Mouse (Mus musculus): Measurements from ENCODE around the gene S1pr2.
"Not testable (repeated sequence)": the region's sequence is repeated elsewhere in the genome, so short reads cannot be mapped to it uniquely, and the experiment has no call there.

S1pr2 gene

GRCm38 (mm10) chr9:20976216-20976960 lies at the start of gene S1pr2:
Gene S1pr2, minus strand, starts transcription at chr9:20976781.
- peak; percentile 71 for DNase-seq (ENCODE audit: low spot score)

- no peak for DNase-seq (ENCODE audit: low spot score)
Measured at GRCm38 (mm10) chr9:21025258-21025810, 48.8 kb upstream of the S1pr2 start.

GRCm38 (mm10) chr9:21022726-21023125 lies 46.1 kb upstream of the S1pr2 start:
- DNase-seq (ENCODE audit: low spot score): no peak

- no peak for DNase-seq (ENCODE audit: low spot score)
Measured at GRCm38 (mm10) chr9:21022288-21022687, 45.7 kb upstream of the S1pr2 start.

- DNase-seq (ENCODE audit: low spot score): no peak
Measured at GRCm38 (mm10) chr9:21021363-21021762, 44.8 kb upstream of the S1pr2 start.

- no peak for DNase-seq (ENCODE audit: low spot score)
Measured at GRCm38 (mm10) chr9:21018600-21018999, 42.0 kb upstream of the S1pr2 start.

- DNase-seq (ENCODE audit: low spot score): no peak
Measured at GRCm38 (mm10) chr9:21017177-21017575, 40.6 kb upstream of the S1pr2 start.

- no peak for DNase-seq (ENCODE audit: low spot score)
Measured at GRCm38 (mm10) chr9:21016331-21017176, 40.0 kb upstream of the S1pr2 start.

GRCm38 (mm10) chr9:21015571-21016130 lies 39.1 kb upstream of the S1pr2 start, which contains the start of gene Icam1:
Gene Icam1, plus strand, starts transcription at chr9:21015985.
- DNase-seq (ENCODE audit: low spot score): peak; percentile 73

- peak; percentile 61 for DNase-seq (ENCODE audit: low spot score)
Measured at GRCm38 (mm10) chr9:21014691-21015570, 38.4 kb upstream of the S1pr2 start.

- no peak for DNase-seq (ENCODE audit: low spot score)
Measured at GRCm38 (mm10) chr9:21012368-21012767, 35.8 kb upstream of the S1pr2 start.

GRCm38 (mm10) chr9:21011846-21012312 lies 35.3 kb upstream of the S1pr2 start:
- DNase-seq (ENCODE audit: low spot score): no peak

- DNase-seq (ENCODE audit: low spot score): not testable (repeated sequence)
Measured at GRCm38 (mm10) chr9:21010939-21011541, 34.5 kb upstream of the S1pr2 start.

GRCm38 (mm10) chr9:21010362-21010761 lies 33.8 kb upstream of the S1pr2 start:
- DNase-seq (ENCODE audit: low spot score): no peak

- DNase-seq (ENCODE audit: low spot score): no peak
Measured at GRCm38 (mm10) chr9:21008007-21008406, 31.4 kb upstream of the S1pr2 start.

GRCm38 (mm10) chr9:21007313-21007952 lies 30.9 kb upstream of the S1pr2 start:
- DNase-seq (ENCODE audit: low spot score): no peak

- peak; percentile 82 for DNase-seq (ENCODE audit: low spot score)
Measured at GRCm38 (mm10) chr9:21002627-21003551, 26.3 kb upstream of the S1pr2 start, which contains the start of gene Mrpl4. Gene Mrpl4, plus strand, starts transcription at chr9:21002738.

- DNase-seq (ENCODE audit: low spot score): no peak
Measured at GRCm38 (mm10) chr9:21002270-21002626, 25.7 kb upstream of the S1pr2 start.

GRCm38 (mm10) chr9:21001651-21002200 lies 25.1 kb upstream of the S1pr2 start:
- no peak for DNase-seq (ENCODE audit: low spot score)
